7 mouse cellular contexts compared by ENCODE assay signal in genomic region chr17:21474729-21475128, GRCm38 (mm10). TPM values are rescaled to one million over a fixed set of nuclear protein-coding genes. Genes with fewer than 3 reads are reported as not detected.
DNase-seq lines count a peak whose midpoint lies in the region; ATAC-seq and TF ChIP-seq lines count a peak whose summit lies in the region.
"Not testable (repeated sequence)": the region's sequence is repeated elsewhere in the genome, so short reads cannot be mapped to it uniquely, and the experiment has no call there.

No protein-coding gene starts in this region.

- TF ChIP-seq CTCF in heart, postnatal 0 days (IDR thresholded peaks at IDR 0.05; ENCODE audit: low read depth); liver, embryonic 14.5 days (IDR thresholded peaks at IDR 0.05; ENCODE audit: low read depth): not testable (repeated sequence)

- 0 out of 2 replicates have a peak overlapping the region, but pooled peaks have one; percentile 48 for H3K27ac ChIP-seq in heart, postnatal 0 days (ENCODE audit: low read depth)
- H3K27ac ChIP-seq in kidney, embryonic 15.5 days, result peak overlapping the region; percentile 56; the same call in 1 of the 2 replicates
- not testable (repeated sequence) for H3K27ac ChIP-seq in liver, embryonic 14.5 days; stomach, embryonic 15.5 days

- not testable (repeated sequence) for H3K4me1 ChIP-seq in heart, postnatal 0 days (ENCODE audit: control insufficient read depth, insufficient read depth); stomach, embryonic 15.5 days
- H3K4me1 ChIP-seq in kidney, embryonic 15.5 days, result peaks cover 20% of the 10 kb centered on the region
- peaks cover 13 to 19% of the 10 kb centered on the region in 2 experiments for H3K4me1 ChIP-seq in liver, embryonic 14.5 days (replicated peaks; ENCODE audit: control insufficient read depth in 2 of 2, insufficient read depth in 2 of 2, low read length in 1 of 2)

- H3K4me3 ChIP-seq in heart, postnatal 0 days (ENCODE audit: low read depth, low read length), result peak overlapping the region; percentile 19; the same call in 1 of the 2 replicates
- peak overlapping the region; percentile 25 for H3K4me3 ChIP-seq in kidney, embryonic 15.5 days (replicated peaks)
- peak overlapping the region in 1 of 2 experiments; percentile 46; a peak in 2 of 4 replicates for H3K4me3 ChIP-seq in liver, embryonic 14.5 days (ENCODE audit: insufficient read depth in 1 of 2, low read depth in 2 of 2, low read length in 2 of 2)
- not testable (repeated sequence) for H3K4me3 ChIP-seq in stomach, embryonic 15.5 days (replicated peaks)

- H3K36me3 ChIP-seq in heart, postnatal 0 days (replicated peaks; ENCODE audit: control insufficient read depth, insufficient read depth, low read length); kidney, embryonic 15.5 days; liver, embryonic 14.5 days (replicated peaks; ENCODE audit: control insufficient read depth, insufficient read depth, low read depth); stomach, embryonic 15.5 days: not testable (repeated sequence)

- not testable (repeated sequence) for H3K27me3 ChIP-seq in heart, postnatal 0 days (ENCODE audit: control insufficient read depth, insufficient read depth, low read length); kidney, embryonic 15.5 days; liver, embryonic 14.5 days (ENCODE audit: control insufficient read depth, insufficient read depth, low read length); stomach, embryonic 15.5 days (replicated peaks)

- WGBS in heart, postnatal 0 days, result 0% methylated on average over 7 of the region's 10 CpGs
- 3% methylated on average over 10 of the region's 10 CpGs for WGBS in kidney, embryonic 15.5 days
- WGBS in liver, embryonic 14.5 days (ENCODE audit: insufficient replicate concordance), result 5% methylated on average over 10 of the region's 10 CpGs
- WGBS in stomach, embryonic 15.5 days, result 4% methylated on average over 10 of the region's 10 CpGs

- not testable (repeated sequence) for H3K9ac ChIP-seq in heart, postnatal 0 days (replicated peaks; ENCODE audit: low read depth, low read length); kidney, embryonic 15.5 days; liver, embryonic 14.5 days (replicated peaks); stomach, embryonic 15.5 days

- ATAC-seq in heart, postnatal 0 days (ENCODE audit: insufficient read depth, low read depth); kidney, embryonic 15.5 days (replicated peaks; ENCODE audit: low FRiP score); liver, embryonic 14.5 days (ENCODE audit: insufficient read depth); stomach, embryonic 15.5 days (ENCODE audit: insufficient read depth, low FRiP score, low read depth): not testable (repeated sequence)

- not testable (repeated sequence) for H3K9me3 ChIP-seq in heart, postnatal 0 days (replicated peaks; ENCODE audit: control insufficient read depth, low read length); kidney, embryonic 15.5 days (replicated peaks); liver, embryonic 14.5 days (ENCODE audit: control insufficient read depth, low read length); stomach, embryonic 15.5 days

- peak overlapping the region; percentile 37; the same call in 1 of the 2 replicates for H3K4me2 ChIP-seq in heart, postnatal 0 days (ENCODE audit: low read depth, low read length)
- peak overlapping the region; percentile 49 for H3K4me2 ChIP-seq in kidney, embryonic 15.5 days
- H3K4me2 ChIP-seq in liver, embryonic 14.5 days (ENCODE audit: low read depth), result peak overlapping the region; percentile 43
- H3K4me2 ChIP-seq in stomach, embryonic 15.5 days, result peak overlapping the region; percentile 40; the same call in 1 of the 2 replicates

- peak; percentile 44 for DNase-seq in NIH3T3 (ENCODE audit: low read depth)
- DNase-seq in heart, adult 11 months, result peak; percentile 95
- DNase-seq in heart, postnatal 0 days (ENCODE audit: low spot score); liver, embryonic 14.5 days (ENCODE audit: low read depth in 3 of 3, low spot score in 3 of 3): not testable (repeated sequence)
- peak; percentile 21 for DNase-seq in lung, postnatal 25 days (ENCODE audit: low spot score)

- TF ChIP-seq EP300 in heart, postnatal 0 days (IDR thresholded peaks at IDR 0.05; ENCODE audit: low read depth); liver, embryonic 14.5 days (IDR thresholded peaks at IDR 0.05; ENCODE audit: low read depth): not testable (repeated sequence)

RNA-seq across cellular contexts. Expression of gene Zfp53, which starts 14.1 kb away (rescaled TPM):
- total RNA-seq in heart, postnatal 0 days (2014; rRNA removed; ENCODE audit: low replicate concordance), result 0.70 and 0.92 TPM in 2 replicates
- polyA plus RNA-seq in heart, postnatal 0 days (2015; fragmentation: Nextera tagmentation; extraction: Ambion mirVana), result 4.0 and 4.4 TPM in 2 replicates
- polyA plus RNA-seq in kidney, embryonic 15.5 days (2015; fragmentation: Nextera tagmentation; extraction: Ambion mirVana), result 11.2 and 12.7 TPM in 2 replicates
- polyA plus RNA-seq in liver, embryonic 14.5 days (2012; rRNA removed), result 0.68 and 1.4 TPM in 2 replicates
- 2.5 and 2.6 TPM in 2 replicates for polyA plus RNA-seq in liver, embryonic 14.5 days (2014; fragmentation: Nextera tagmentation; extraction: Ambion mirVana)
- 13.4 and 13.5 TPM in 2 replicates for polyA plus RNA-seq in stomach, embryonic 15.5 days (2015; fragmentation: Nextera tagmentation; extraction: Ambion mirVana)

RNA-seq across cellular contexts. Expression of gene Zfp51, which starts 24.6 kb away (rescaled TPM):
- total RNA-seq in heart, postnatal 0 days (2014; rRNA removed; ENCODE audit: low replicate concordance), result 5.1 and 6.3 TPM in 2 replicates
- polyA plus RNA-seq in heart, postnatal 0 days (2015; fragmentation: Nextera tagmentation; extraction: Ambion mirVana), result 9.7 and 9.9 TPM in 2 replicates
- 16.5 and 17.8 TPM in 2 replicates for polyA plus RNA-seq in kidney, embryonic 15.5 days (2015; fragmentation: Nextera tagmentation; extraction: Ambion mirVana)
- 1.3 and 2.3 TPM in 2 replicates for polyA plus RNA-seq in liver, embryonic 14.5 days (2012; rRNA removed)
- 6.9 TPM in 2 replicates for polyA plus RNA-seq in liver, embryonic 14.5 days (2014; fragmentation: Nextera tagmentation; extraction: Ambion mirVana)
- polyA plus RNA-seq in stomach, embryonic 15.5 days (2015; fragmentation: Nextera tagmentation; extraction: Ambion mirVana), result 15.4 and 17.0 TPM in 2 replicates

RNA-seq across cellular contexts. Expression of gene Zfp54, which starts 51.7 kb away (rescaled TPM):
- 0.85 and 1.1 TPM in 2 replicates for total RNA-seq in heart, postnatal 0 days (2014; rRNA removed; ENCODE audit: low replicate concordance)
- 2.3 and 2.7 TPM in 2 replicates for polyA plus RNA-seq in heart, postnatal 0 days (2015; fragmentation: Nextera tagmentation; extraction: Ambion mirVana)
- polyA plus RNA-seq in kidney, embryonic 15.5 days (2015; fragmentation: Nextera tagmentation; extraction: Ambion mirVana), result 5.0 and 5.6 TPM in 2 replicates
- 0.47 and 1.0 TPM in 2 replicates for polyA plus RNA-seq in liver, embryonic 14.5 days (2012; rRNA removed)
- 2.4 and 2.6 TPM in 2 replicates for polyA plus RNA-seq in liver, embryonic 14.5 days (2014; fragmentation: Nextera tagmentation; extraction: Ambion mirVana)
- polyA plus RNA-seq in stomach, embryonic 15.5 days (2015; fragmentation: Nextera tagmentation; extraction: Ambion mirVana), result 6.5 and 7.3 TPM in 2 replicates
